Mouse (Mus musculus) forebrain, embryonic 13.5 days (tissue): ENCODE results near the gene Zc3h10. TPM values are rescaled to one million over a fixed set of nuclear protein-coding genes. Genes with fewer than 3 reads are reported as not detected.

Source experiments
- ATAC-seq: fragments of 200-750 bp; cut with Nextera tagmentation; 2 replicates; pipeline ENCODE4 v1.8.0; 2017
- H3K27ac ChIP-seq: fragments of 300-500 bp; sonication (generic); 2 replicates; pipeline ENCODE4 v1.5.1; 2015; ENCODE audit warnings: inconsistent platforms, mild to moderate bottlenecking, moderate library complexity
- H3K27me3 ChIP-seq: fragments of 300-500 bp; sonication (generic); 2 replicates; pipeline ENCODE4 v1.6.1; 2015; ENCODE audit warnings: mild to moderate bottlenecking, inconsistent platforms
- H3K36me3 ChIP-seq: fragments of 300-500 bp; sonication (generic); 2 replicates; pipeline ENCODE4 v1.6.1; 2015; ENCODE audit warnings: mild to moderate bottlenecking, inconsistent platforms; ENCODE audit not compliant: poor library complexity, severe bottlenecking
- H3K4me1 ChIP-seq: fragments of 300-500 bp; sonication (generic); 2 replicates; pipeline ENCODE4 v1.6.1; 2015; ENCODE audit warnings: inconsistent platforms
- H3K4me2 ChIP-seq: fragments of 300-500 bp; sonication (generic); 2 replicates; pipeline ENCODE4 v1.6.1; 2015; ENCODE audit warnings: inconsistent platforms, mild to moderate bottlenecking, moderate library complexity
- H3K4me3 ChIP-seq: fragments of 300-500 bp; sonication (generic); 2 replicates; pipeline ENCODE4 v1.5.1; 2015; ENCODE audit warnings: mild to moderate bottlenecking, inconsistent platforms
- H3K9ac ChIP-seq: fragments of 300-500 bp; sonication (generic); 2 replicates; pipeline ENCODE4 v1.6.1; 2015; ENCODE audit warnings: mild to moderate bottlenecking, inconsistent platforms
- H3K9me3 ChIP-seq: fragments of 300-500 bp; sonication (generic); replicated peaks from 2 replicates; pipeline ENCODE4 v1.6.1; 2016; ENCODE audit warnings: inconsistent platforms
- WGBS: fragments of 180-500 bp; shearing (Covaris S2); methylation state at CpG from one replicate; pipeline ENCODE4 v1.1.7; 2015; 5-methylcytosine and 5-hydroxymethylcytosine counted together
- polyA plus RNA-seq: library from polyadenylated mRNA; unstranded; fragments of >200 nt; fragmentation: Nextera tagmentation; extraction: Ambion mirVana; gene quantifications from 2 replicates; pipeline ENCODE4 v1.2.1, GENCODE M21; 2015

The Zc3h10 gene
- polyA plus RNA-seq: 18.3 and 19.4 TPM in 2 replicates

DNA sequence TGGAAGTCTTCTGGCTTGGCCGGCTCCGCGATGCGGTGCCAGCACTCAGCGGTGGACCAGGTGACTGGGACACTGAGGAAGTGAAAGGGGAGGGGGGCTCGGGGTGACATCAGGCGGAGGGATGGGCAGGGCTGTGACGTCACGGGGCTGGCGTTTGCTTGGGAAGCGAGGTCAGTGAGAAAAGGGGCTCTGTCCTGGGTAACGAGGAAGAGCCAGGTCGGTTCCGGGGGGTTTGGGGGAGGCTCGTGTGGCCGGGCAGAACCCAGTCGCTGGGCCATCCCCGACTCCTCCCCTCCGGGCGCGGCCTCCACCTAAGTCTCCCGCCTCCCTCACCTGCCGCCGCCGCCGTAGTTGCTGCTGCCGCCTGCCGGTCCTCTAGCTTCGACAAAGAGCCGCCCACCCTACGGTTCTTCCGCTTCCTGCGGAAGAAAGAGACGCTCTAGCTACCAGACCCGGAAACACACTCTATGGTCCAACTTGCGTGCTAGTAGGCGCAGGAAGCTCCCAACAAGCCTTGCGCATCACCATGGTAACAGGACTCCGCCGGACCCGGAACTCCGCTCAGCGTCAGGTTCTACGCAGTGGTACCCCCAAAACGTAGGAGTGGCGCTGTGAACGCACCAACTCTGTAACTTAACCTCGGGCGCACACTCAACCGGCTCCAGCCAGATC lies at the start of gene Zc3h10:
Zc3h10 (minus strand) TSS at position 414 of the 672 bp plus-strand sequence.
- Histone ChIP-seq H3K36me3 (peaks cover 33% of the 10 kb centered on the region), H3K9ac (peak within 1 kb of the TSS; percentile 94), H3K27me3 (no peaks in the 10 kb centered on the region), H3K4me2 (peak within 1 kb of the TSS; percentile 89), H3K9me3 (no peaks in the 10 kb centered on the region), H3K27ac (peak within 1 kb of the TSS; percentile 95), H3K4me1 (peaks cover 26% of the 10 kb centered on the region), H3K4me3 (peak within 1 kb of the TSS; percentile 77)
- ATAC-seq: peak; percentile 90
- WGBS: under 1% methylated on average over 39 of the region's 50 CpGs

DNA sequence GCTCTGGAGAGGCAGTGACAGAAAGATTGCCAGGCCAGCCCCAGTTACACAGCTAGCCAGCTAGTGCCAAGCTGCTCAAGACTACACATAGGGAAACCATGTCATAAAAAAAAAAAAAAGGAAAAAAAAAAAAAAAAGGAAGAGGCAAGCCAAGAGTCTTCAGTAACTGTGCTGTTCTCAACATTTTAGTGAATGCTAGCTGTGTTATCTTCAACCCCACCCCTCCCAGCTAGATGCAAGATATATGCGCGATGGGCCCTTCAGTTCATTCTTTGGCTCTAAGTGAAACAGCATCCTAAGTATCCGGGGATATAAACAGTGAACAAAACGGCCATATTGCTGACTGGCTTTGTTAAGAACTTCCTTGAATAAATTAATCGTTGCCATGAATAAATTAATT lies 45.2 kb upstream of the Zc3h10 start:
- peaks cover 14% of the 10 kb centered on the region for H3K4me1 ChIP-seq
- H3K4me2 ChIP-seq: no peak overlapping the region
- no peak overlapping the region for H3K9ac ChIP-seq
- peaks cover 27% of the 10 kb centered on the region for H3K27me3 ChIP-seq
- H3K27ac ChIP-seq: no peak overlapping the region
- 45% methylated on average over 5 of the region's 5 CpGs for WGBS
- no peak overlapping the region for H3K4me3 ChIP-seq
- no peaks in the 10 kb centered on the region for H3K9me3 ChIP-seq
- no peak for ATAC-seq
- H3K36me3 ChIP-seq: no peaks in the 10 kb centered on the region

DNA sequence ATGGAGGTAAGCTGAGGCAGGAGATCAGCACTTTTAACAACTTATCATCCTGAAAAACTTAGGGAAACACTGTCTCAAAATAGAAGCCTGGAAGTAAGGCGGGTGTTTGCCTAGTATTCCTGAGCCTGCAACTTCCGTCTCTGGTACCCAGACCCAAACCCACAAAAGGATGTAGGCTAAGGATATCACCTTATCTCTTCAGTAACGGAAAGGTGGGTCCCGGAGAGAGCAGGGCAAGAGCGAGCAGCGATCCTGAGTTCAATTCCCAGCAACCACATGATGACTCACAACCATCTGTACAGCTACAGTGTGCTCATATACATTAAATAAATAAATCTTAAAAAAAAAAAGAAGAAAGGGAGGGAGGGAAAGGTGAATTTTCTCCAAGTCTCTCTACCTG lies 43.9 kb upstream of the Zc3h10 start:
- Histone ChIP-seq H3K4me1 (peaks cover 14% of the 10 kb centered on the region), H3K27me3 (peaks cover 41% of the 10 kb centered on the region), H3K27ac (no peak overlapping the region), H3K36me3 (no peaks in the 10 kb centered on the region), H3K4me2 (no peak overlapping the region), H3K9ac (no peak overlapping the region), H3K9me3 (no peaks in the 10 kb centered on the region), H3K4me3 (no peak overlapping the region)
- WGBS: 89% methylated on average over 6 of the region's 6 CpGs
- ATAC-seq: no peak

DNA sequence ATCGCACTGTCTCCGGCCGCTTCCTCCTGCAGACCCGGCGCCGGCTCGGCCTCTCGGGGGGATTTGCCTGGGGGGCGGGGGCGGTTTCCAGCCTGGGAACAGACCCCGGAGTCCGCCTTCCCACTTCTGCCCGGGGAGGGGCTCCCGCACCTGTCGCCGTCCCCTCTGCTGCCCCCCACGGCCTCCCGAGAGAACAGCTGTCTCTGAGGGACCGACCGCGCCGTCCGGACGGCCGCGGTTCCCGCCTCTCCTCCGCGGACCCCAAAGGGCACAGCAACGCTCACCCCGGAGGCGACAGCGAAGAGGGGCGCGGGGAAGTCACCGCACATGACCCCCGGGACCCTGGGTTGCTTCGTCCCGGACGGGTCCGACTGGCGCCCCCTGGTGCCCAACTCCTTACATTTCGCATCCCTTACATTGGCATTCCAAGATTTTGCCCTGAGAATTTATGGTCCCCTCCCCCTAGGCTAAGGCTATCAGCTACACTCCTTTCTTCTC lies 42.7 kb upstream of the Zc3h10 start:
- WGBS: under 1% methylated on average over 41 of the region's 43 CpGs

DNA sequence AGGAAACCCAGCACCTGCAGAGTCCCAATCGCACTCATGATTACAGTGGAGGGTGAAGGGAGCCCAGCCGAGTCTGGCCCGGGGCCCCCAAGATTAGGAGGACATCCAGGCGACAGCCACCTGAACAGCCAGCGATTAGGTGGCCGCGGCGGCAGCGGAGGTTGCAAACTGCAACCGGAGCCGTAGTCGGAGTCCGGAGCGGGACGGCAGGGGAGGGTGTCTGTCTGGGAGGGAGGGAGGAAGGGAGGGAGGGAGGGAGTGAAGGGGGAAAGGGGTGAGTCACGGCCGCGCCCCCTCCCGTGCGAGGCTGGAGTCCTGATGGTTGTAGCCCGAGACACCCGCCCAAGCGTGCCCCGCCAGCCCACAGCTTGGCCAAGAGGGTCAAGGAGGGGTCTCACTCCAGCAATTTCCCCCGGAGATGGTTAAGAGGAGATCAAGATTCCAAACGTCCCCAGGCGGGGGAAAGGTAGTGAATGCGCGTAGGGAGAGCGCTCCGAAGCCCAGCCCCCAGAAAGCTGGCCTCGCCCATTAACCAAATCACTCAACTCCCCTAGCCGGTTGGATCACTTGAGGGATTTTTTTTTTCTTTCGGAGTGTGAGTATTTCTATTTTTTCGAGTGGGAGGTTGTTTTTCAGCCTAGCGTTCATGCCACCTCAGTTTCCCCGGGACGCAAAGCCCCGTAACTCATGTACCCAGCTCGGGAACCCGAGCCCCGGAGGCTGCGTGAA lies 42.1 kb upstream of the Zc3h10 start, which contains the start of gene Erbb3:
Erbb3 (minus strand) TSS at position 189 of the 729 bp plus-strand sequence.
- WGBS: 0% methylated on average over 37 of the region's 43 CpGs
- peaks cover 50% of the 10 kb centered on the region for H3K27me3 ChIP-seq
- H3K27ac ChIP-seq: no peak within 1 kb of the TSS
- H3K9me3 ChIP-seq: no peaks in the 10 kb centered on the region
- H3K4me1 ChIP-seq: peaks cover 14% of the 10 kb centered on the region
- H3K36me3 ChIP-seq: no peaks in the 10 kb centered on the region
- peak within 1 kb of the TSS; percentile 96 for H3K4me2 ChIP-seq
- peak within 1 kb of the TSS; percentile 67 for H3K4me3 ChIP-seq
- peak within 1 kb of the TSS; percentile 66 for H3K9ac ChIP-seq
- ATAC-seq: peak; percentile 50

More for the DNA sequence above, 42.7 kb upstream of the Zc3h10 start:
- peak overlapping the region; percentile 67 for H3K4me3 ChIP-seq
- no peaks in the 10 kb centered on the region for H3K9me3 ChIP-seq
- ATAC-seq: peak; percentile 64
- peaks cover 14% of the 10 kb centered on the region for H3K4me1 ChIP-seq
- H3K27ac ChIP-seq: no peak overlapping the region
- no peaks in the 10 kb centered on the region for H3K36me3 ChIP-seq
- peaks cover 47% of the 10 kb centered on the region for H3K27me3 ChIP-seq
- H3K9ac ChIP-seq: peak overlapping the region; percentile 66
- peak overlapping the region; percentile 96 for H3K4me2 ChIP-seq

DNA sequence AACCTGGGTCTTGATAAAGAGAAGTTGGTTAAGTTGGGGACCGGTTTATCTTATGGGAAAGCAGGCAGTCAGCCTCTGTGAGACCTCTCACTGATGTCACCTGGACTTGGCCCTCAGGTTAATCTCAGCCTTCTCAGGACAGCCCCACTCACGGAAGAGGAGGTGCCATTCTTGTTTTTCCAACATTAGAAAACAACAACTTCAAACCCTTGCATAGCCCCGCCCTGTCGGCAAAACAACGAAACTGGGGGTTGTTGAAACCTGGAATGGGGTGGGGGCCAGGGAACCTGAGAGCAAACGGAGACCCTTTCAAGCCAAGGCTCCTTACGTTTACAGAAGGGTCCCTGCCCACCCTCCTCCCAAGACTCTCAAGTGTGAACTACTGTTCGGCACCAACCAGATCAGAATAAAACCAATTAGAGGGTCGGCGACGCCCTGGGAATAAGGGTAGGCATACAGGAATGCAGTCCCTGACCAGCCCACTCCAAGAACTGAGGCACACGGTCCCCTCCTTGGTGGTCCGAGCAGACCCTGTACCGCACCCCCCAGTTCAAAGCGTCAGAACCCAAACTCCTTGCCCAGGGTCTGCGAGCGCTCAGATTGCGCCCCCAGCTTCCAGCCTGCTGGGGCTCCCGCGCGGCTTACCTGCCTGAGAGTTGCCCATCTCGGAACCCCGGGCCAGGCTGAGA lies 41.3 kb upstream of the Zc3h10 start:
- peak overlapping the region; percentile 96 for H3K4me2 ChIP-seq
- H3K27me3 ChIP-seq: peaks cover 54% of the 10 kb centered on the region
- H3K27ac ChIP-seq: no peak overlapping the region
- WGBS: 2% methylated on average over 23 of the region's 23 CpGs
- H3K36me3 ChIP-seq: no peaks in the 10 kb centered on the region
- ATAC-seq: peak; percentile 39
- peak overlapping the region; percentile 67 for H3K4me3 ChIP-seq
- peak overlapping the region; percentile 66 for H3K9ac ChIP-seq
- H3K9me3 ChIP-seq: no peaks in the 10 kb centered on the region
- peaks cover 14% of the 10 kb centered on the region for H3K4me1 ChIP-seq

DNA sequence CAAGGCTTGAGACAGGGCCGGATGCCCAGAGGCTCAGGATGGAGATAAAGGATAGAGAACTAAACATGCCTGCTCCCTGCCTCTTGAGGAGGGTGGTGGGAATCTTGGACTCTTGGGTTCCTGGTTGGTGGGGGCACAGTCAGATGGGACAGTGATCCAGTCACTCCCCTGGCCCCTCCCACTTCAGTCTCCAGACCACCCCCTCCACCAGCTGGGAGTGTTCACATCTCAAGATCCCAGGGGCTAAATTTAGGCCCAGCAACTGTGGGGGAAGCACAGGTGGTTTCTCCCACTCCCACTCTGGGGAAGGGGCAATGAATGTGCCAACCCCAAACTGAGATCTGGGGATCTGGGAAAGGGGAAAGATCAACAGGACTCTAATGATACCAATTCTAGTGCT lies 40.6 kb upstream of the Zc3h10 start:
- no peak overlapping the region for H3K27ac ChIP-seq
- ATAC-seq: no peak
- H3K9me3 ChIP-seq: no peaks in the 10 kb centered on the region
- peaks cover 14% of the 10 kb centered on the region for H3K4me1 ChIP-seq
- WGBS: 8% methylated on average over 1 of the region's 1 CpGs
- no peak overlapping the region for H3K4me3 ChIP-seq
- H3K4me2 ChIP-seq: no peak overlapping the region
- H3K27me3 ChIP-seq: peaks cover 61% of the 10 kb centered on the region
- H3K36me3 ChIP-seq: no peaks in the 10 kb centered on the region
- no peak overlapping the region for H3K9ac ChIP-seq

DNA sequence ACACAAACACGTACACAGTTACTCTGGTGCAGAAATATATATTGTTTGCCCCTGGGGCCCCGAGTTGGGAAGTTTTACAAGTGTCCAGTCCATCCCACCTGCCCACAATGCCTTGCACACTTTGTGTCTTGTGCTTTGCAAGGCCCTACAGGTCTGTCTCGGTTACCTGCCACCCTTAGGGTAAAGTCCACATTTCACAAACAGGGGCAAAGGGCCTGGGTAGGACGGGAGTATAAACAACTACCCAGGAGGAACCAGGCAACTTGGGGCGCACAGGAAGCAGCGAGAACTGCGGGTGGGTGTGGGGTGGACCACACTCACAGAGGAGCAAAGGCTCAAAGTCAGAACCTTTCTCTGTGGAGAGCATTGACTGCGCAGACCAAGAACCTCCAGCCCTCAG lies 40.1 kb upstream of the Zc3h10 start:
- Histone ChIP-seq H3K4me2 (no peak overlapping the region), H3K4me3 (no peak overlapping the region), H3K9me3 (no peaks in the 10 kb centered on the region), H3K27me3 (peaks cover 63% of the 10 kb centered on the region), H3K9ac (no peak overlapping the region), H3K27ac (no peak overlapping the region), H3K36me3 (no peaks in the 10 kb centered on the region), H3K4me1 (peaks cover 14% of the 10 kb centered on the region)
- WGBS: 59% methylated on average over 8 of the region's 8 CpGs
- ATAC-seq: no peak

DNA sequence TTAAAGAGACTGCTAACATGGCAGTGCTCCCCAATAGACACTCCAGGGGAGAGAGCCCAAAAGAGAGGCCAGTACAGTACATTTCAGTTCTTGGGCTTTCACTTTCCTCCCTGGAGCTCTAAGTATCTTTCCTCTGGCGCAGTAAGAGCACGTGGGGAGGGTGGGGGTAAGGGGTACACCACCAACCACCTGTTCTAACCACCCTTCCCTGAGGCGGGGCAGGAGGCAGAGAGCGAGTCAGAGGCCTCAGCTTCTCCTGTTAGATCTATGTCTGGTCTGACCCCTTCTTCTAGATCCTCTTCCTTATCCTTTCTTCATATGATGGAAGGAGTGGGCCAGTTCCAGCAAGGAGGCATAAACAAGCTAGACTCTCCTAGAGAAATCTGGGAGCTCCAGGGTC lies 39.5 kb upstream of the Zc3h10 start:
- Histone ChIP-seq H3K9me3 (no peaks in the 10 kb centered on the region), H3K36me3 (no peaks in the 10 kb centered on the region), H3K4me1 (peaks cover 14% of the 10 kb centered on the region), H3K27ac (no peak overlapping the region), H3K27me3 (peaks cover 63% of the 10 kb centered on the region), H3K4me2 (no peak overlapping the region), H3K4me3 (no peak overlapping the region), H3K9ac (no peak overlapping the region)
- ATAC-seq: no peak
- 55% methylated on average over 4 of the region's 4 CpGs for WGBS

DNA sequence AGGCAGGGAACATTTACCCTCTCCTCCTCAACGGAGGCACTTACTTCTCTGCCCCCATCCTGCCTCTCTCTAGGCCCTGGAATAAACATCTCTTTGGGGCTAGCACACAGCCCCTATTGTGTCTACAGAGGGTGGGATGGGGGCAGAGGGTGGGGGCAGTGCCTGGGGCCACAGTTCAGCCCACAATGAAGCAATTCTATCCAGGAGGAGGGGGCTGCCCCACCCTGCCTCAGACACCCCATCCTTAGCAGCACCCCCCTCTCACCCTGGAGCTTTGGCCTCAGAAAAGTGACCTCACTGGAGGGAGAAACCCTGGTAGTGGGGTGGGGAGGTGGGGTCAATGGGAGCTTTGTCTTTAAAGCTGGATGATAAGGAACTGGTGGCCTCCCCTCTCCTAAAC lies 39.0 kb upstream of the Zc3h10 start:
- no peaks in the 10 kb centered on the region for H3K9me3 ChIP-seq
- no peak for ATAC-seq
- no peaks in the 10 kb centered on the region for H3K36me3 ChIP-seq
- WGBS: 28% methylated on average over 1 of the region's 1 CpGs
- H3K4me2 ChIP-seq: no peak overlapping the region
- peaks cover 14% of the 10 kb centered on the region for H3K4me1 ChIP-seq
- H3K27ac ChIP-seq: no peak overlapping the region
- no peak overlapping the region for H3K4me3 ChIP-seq
- H3K9ac ChIP-seq: no peak overlapping the region
- H3K27me3 ChIP-seq: peaks cover 59% of the 10 kb centered on the region

DNA sequence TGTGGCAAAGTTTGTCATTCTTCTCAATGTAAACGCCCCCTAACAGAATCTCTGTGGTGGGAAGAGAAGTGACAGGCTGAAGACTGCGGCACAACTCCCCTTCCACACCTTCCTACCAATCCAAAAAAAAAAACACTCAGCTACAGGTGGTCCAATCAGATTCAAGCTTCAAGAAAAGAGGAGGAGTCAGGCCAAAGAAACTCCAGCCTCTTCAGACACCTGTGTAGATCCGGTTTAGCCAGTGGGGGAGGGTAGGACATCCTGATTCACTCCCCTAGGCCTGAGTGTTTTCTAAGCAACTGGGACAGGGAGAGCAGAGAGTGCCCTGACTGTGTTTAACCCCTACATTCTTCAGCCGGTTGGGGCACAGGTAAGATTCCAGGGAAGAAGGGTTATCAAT lies 36.8 kb upstream of the Zc3h10 start:
- no peak overlapping the region for H3K27ac ChIP-seq
- 3% methylated on average over 4 of the region's 4 CpGs for WGBS
- H3K9ac ChIP-seq: no peak overlapping the region
- no peaks in the 10 kb centered on the region for H3K9me3 ChIP-seq
- no peak overlapping the region for H3K4me3 ChIP-seq
- peaks cover 51% of the 10 kb centered on the region for H3K27me3 ChIP-seq
- no peaks in the 10 kb centered on the region for H3K36me3 ChIP-seq
- peaks cover 4% of the 10 kb centered on the region for H3K4me1 ChIP-seq
- no peak for ATAC-seq
- no peak overlapping the region for H3K4me2 ChIP-seq

DNA sequence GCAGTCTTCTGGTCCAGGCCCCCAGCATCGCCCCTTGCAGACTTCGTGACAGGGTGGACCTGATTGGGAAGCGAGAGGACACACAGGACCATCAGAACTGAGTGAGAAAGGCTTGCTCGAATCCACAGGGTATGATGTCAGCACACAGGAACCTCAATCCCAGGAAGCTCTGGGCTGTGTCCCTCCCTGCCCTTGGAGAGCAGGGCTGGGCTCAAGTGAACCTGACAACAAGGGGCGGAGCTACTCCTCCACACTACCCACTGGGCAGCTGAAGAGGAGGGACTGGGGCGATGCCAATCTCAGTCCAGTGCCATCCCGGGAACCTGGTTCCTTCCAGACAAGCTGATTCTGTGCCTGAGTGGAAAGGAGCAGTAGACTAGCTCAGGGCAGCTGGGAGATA lies 36.1 kb upstream of the Zc3h10 start:
- Histone ChIP-seq H3K9me3 (no peaks in the 10 kb centered on the region), H3K4me3 (no peak overlapping the region), H3K9ac (no peak overlapping the region), H3K4me2 (no peak overlapping the region), H3K27me3 (peaks cover 44% of the 10 kb centered on the region), H3K27ac (no peak overlapping the region), H3K36me3 (no peaks in the 10 kb centered on the region), H3K4me1 (no peaks in the 10 kb centered on the region)
- ATAC-seq: no peak
- 26% methylated on average over 7 of the region's 7 CpGs for WGBS
